Mouse (Mus musculus): Measurements from ENCODE around the gene Unc80. TPM values are rescaled to one million over a fixed set of nuclear protein-coding genes. Genes with fewer than 3 reads are reported as not detected.

The Unc80 gene
- total RNA-seq (2015; ENCODE audit: low replicate concordance): not detected in 2 replicates
- total RNA-seq (2017; ENCODE audit: low replicate concordance): not detected in 2 replicates

- no peak for ATAC-seq (replicated peaks; ENCODE audit: low FRiP score, poor library complexity, severe bottlenecking)
Measured at GRCm38 (mm10) chr1:66467821-66468703, at the start of gene Unc80. Gene Unc80 (plus strand): TSS chr1:66468367.

GRCm38 (mm10) chr1:66426073-66426472 lies 42.1 kb upstream of the Unc80 start:
- no peak for ATAC-seq (replicated peaks; ENCODE audit: low FRiP score, poor library complexity, severe bottlenecking)

GRCm38 (mm10) chr1:66430962-66431361 lies 37.2 kb upstream of the Unc80 start:
- ATAC-seq (replicated peaks; ENCODE audit: low FRiP score, poor library complexity, severe bottlenecking): no peak

GRCm38 (mm10) chr1:66431472-66431871 lies 36.7 kb upstream of the Unc80 start:
- no peak for ATAC-seq (replicated peaks; ENCODE audit: low FRiP score, poor library complexity, severe bottlenecking)

- no peak for ATAC-seq (replicated peaks; ENCODE audit: low FRiP score, poor library complexity, severe bottlenecking)
Measured at GRCm38 (mm10) chr1:66438069-66438468, 30.1 kb upstream of the Unc80 start.

GRCm38 (mm10) chr1:66442922-66443321 lies 25.2 kb upstream of the Unc80 start:
- ATAC-seq (replicated peaks; ENCODE audit: low FRiP score, poor library complexity, severe bottlenecking): no peak

- ATAC-seq (replicated peaks; ENCODE audit: low FRiP score, poor library complexity, severe bottlenecking): no peak
Measured at GRCm38 (mm10) chr1:66449471-66449870, 18.7 kb upstream of the Unc80 start.

- ATAC-seq (replicated peaks; ENCODE audit: low FRiP score, poor library complexity, severe bottlenecking): no peak
Measured at GRCm38 (mm10) chr1:66456580-66456979, 11.6 kb upstream of the Unc80 start.

- no peak for ATAC-seq (replicated peaks; ENCODE audit: low FRiP score, poor library complexity, severe bottlenecking)
Measured at GRCm38 (mm10) chr1:66457747-66458146, 10.4 kb upstream of the Unc80 start.

- no peak for ATAC-seq (replicated peaks; ENCODE audit: low FRiP score, poor library complexity, severe bottlenecking)
Measured at GRCm38 (mm10) chr1:66459394-66459793, 8.8 kb upstream of the Unc80 start.

- no peak for ATAC-seq (replicated peaks; ENCODE audit: low FRiP score, poor library complexity, severe bottlenecking)
Measured at GRCm38 (mm10) chr1:66460850-66461249, 7.3 kb upstream of the Unc80 start.

- no peak for ATAC-seq (replicated peaks; ENCODE audit: low FRiP score, poor library complexity, severe bottlenecking)
Measured at GRCm38 (mm10) chr1:66468704-66469020, 495 bp downstream of the Unc80 start.

- no peak for ATAC-seq (replicated peaks; ENCODE audit: low FRiP score, poor library complexity, severe bottlenecking)
Measured at GRCm38 (mm10) chr1:66482751-66483150, 14.6 kb downstream of the Unc80 start.

- ATAC-seq (replicated peaks; ENCODE audit: low FRiP score, poor library complexity, severe bottlenecking): no peak
Measured at GRCm38 (mm10) chr1:66493064-66493463, 24.9 kb downstream of the Unc80 start.

GRCm38 (mm10) chr1:66495310-66496012 lies 27.3 kb downstream of the Unc80 start:
- ATAC-seq (replicated peaks; ENCODE audit: low FRiP score, poor library complexity, severe bottlenecking): no peak

GRCm38 (mm10) chr1:66550812-66551211 lies 82.6 kb downstream of the Unc80 start:
- ATAC-seq (replicated peaks; ENCODE audit: low FRiP score, poor library complexity, severe bottlenecking): no peak

- no peak for ATAC-seq (replicated peaks; ENCODE audit: low FRiP score, poor library complexity, severe bottlenecking)
Measured at GRCm38 (mm10) chr1:66552396-66552966, 84.3 kb downstream of the Unc80 start.

- no peak for ATAC-seq (replicated peaks; ENCODE audit: low FRiP score, poor library complexity, severe bottlenecking)
Measured at GRCm38 (mm10) chr1:66561636-66562270, 93.6 kb downstream of the Unc80 start.

GRCm38 (mm10) chr1:66562332-66562731 lies 94.2 kb downstream of the Unc80 start:
- ATAC-seq (replicated peaks; ENCODE audit: low FRiP score, poor library complexity, severe bottlenecking): no peak

GRCm38 (mm10) chr1:66569736-66570135 lies 101.6 kb downstream of the Unc80 start:
- ATAC-seq (replicated peaks; ENCODE audit: low FRiP score, poor library complexity, severe bottlenecking): no peak
